ENCODE assay signal across 7 mouse cellular contexts in the genomic region with DNA sequence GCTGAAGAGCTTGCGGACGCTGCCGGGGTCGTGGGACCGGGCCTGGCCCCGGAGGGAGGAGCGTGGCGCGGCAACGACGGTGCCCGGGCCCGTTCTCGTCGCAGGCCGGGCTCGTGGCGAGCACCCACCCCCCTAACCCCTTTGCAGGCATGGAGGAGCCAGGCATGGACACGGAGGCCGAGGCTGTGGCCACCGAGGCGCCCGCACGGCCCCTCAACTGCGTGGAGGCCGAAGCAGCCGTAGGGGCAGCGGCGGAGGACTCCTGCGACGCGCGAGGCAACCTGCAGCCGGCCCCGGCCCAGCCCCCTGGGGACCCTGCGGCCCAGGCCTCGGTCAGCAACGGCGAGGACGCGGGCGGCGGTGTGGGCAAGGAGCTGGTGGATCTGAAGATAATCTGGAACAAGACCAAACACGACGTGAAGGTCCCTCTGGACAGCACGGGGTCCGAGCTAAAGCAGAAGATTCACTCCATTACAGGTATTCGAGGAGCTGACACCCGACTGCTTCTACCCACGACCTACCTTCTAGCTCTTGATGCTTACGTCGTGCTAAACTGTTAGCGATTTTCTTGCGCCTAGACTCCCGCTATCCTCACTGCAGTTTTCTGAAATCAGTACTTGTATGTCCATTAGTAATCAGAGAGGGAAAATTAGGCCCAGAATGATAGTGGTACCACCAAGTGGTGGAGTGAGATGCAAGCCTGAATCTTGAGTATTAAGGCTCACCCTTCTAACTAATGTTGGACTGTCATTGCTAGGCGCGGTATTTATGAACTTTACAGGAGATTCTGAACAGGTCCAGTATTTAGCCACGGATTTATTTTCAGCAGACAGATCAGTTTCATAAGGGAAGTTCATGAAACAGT. TPM values are rescaled to one million over a fixed set of nuclear protein-coding genes. Genes with fewer than 3 reads are reported as not detected.
DNase-seq lines count a peak whose midpoint lies in the region; ATAC-seq and TF ChIP-seq lines count a peak whose summit lies in the region.

No protein-coding gene starts in this region.

- H3K36me3 ChIP-seq in ES-E14 (ENCODE audit: control insufficient read depth, insufficient read depth, low read length, poor library complexity, severe bottlenecking) = peaks cover 20% of the 10 kb centered on the region
- H3K36me3 ChIP-seq in hindbrain, embryonic 10.5 days = peaks cover 46% of the 10 kb centered on the region
- peaks cover 45% of the 10 kb centered on the region for H3K36me3 ChIP-seq in liver, embryonic 12.5 days
- peaks cover 6% of the 10 kb centered on the region; the same call in 1 of the 2 replicates for H3K36me3 ChIP-seq in splenic B cell, adult 2 months (ENCODE audit: control insufficient read depth, insufficient read depth, low read length, poor library complexity, severe bottlenecking)

- peak; percentile 22 for DNase-seq in layer of hippocampus, adult 11-12 months (ENCODE audit: low spot score)
- DNase-seq in layer of hippocampus, adult 9-10 months (ENCODE audit: low spot score) = no peak
- no peak for DNase-seq in ES-E14 (ENCODE audit: low read depth, low spot score)
- DNase-seq in hindbrain, embryonic 10.5 days (ENCODE audit: low spot score) = no peak
- peak; percentile 38 for DNase-seq in splenic B cell, adult 2 months (ENCODE audit: low read depth, low spot score)

- peak; percentile 7 for ATAC-seq in liver, embryonic 12.5 days

- H3K9me3 ChIP-seq in ES-E14 (ENCODE audit: control insufficient read depth, insufficient read depth, low read depth, low read length) = no peaks in the 10 kb centered on the region
- no peaks in the 10 kb centered on the region for H3K9me3 ChIP-seq in hindbrain, embryonic 10.5 days
- no peaks in the 10 kb centered on the region for H3K9me3 ChIP-seq in liver, embryonic 12.5 days (replicated peaks)

- H3K4me3 ChIP-seq in ES-E14 (ENCODE audit: insufficient read depth in 1 of 2, low read depth in 1 of 2, low read length in 2 of 2, poor library complexity in 1 of 2, severe bottlenecking in 1 of 2) = peak overlapping the region; percentile 82 to 94
- peak overlapping the region; percentile 90 for H3K4me3 ChIP-seq in brown adipose tissue, adult 24 weeks (ENCODE audit: insufficient read depth, low read depth, low read length)
- H3K4me3 ChIP-seq in hindbrain, embryonic 10.5 days = peak overlapping the region; percentile 100
- peak overlapping the region; percentile 95 for H3K4me3 ChIP-seq in liver, embryonic 12.5 days

- H3K27me3 ChIP-seq in hindbrain, embryonic 10.5 days (ENCODE audit: insufficient read depth, poor library complexity, severe bottlenecking) = no peaks in the 10 kb centered on the region
- H3K27me3 ChIP-seq in liver, embryonic 12.5 days (replicated peaks) = no peaks in the 10 kb centered on the region
- no peaks in the 10 kb centered on the region for H3K27me3 ChIP-seq in splenic B cell, adult 2 months (ENCODE audit: control insufficient read depth, insufficient read depth, low read length, poor library complexity, severe bottlenecking)

- 1% methylated on average over 58 of the region's 58 CpGs for WGBS in hindbrain, embryonic 10.5 days
- 3% methylated on average over 56 of the region's 58 CpGs for WGBS in liver, embryonic 12.5 days (ENCODE audit: insufficient replicate concordance)

- H3K4me2 ChIP-seq in liver, embryonic 12.5 days = peak overlapping the region; percentile 86

- peaks cover 6 to 7% of the 10 kb centered on the region in 2 experiments; a peak in 2 of 4 replicates for H3K4me1 ChIP-seq in ES-E14 (ENCODE audit: control insufficient read depth in 2 of 2, insufficient read depth in 2 of 2, low read length in 2 of 2, poor library complexity in 1 of 2)
- H3K4me1 ChIP-seq in brown adipose tissue, adult 24 weeks (ENCODE audit: control insufficient read depth, insufficient read depth, insufficient read length, low read length) = peaks cover 4% of the 10 kb centered on the region; the same call in 1 of the 2 replicates
- H3K4me1 ChIP-seq in hindbrain, embryonic 10.5 days (replicated peaks) = peaks cover 35% of the 10 kb centered on the region
- peaks cover 38% of the 10 kb centered on the region for H3K4me1 ChIP-seq in liver, embryonic 12.5 days

- H3K9ac ChIP-seq in ES-E14 (ENCODE audit: insufficient read depth, low read depth, low read length, poor library complexity, severe bottlenecking) = peak overlapping the region; percentile 92
- H3K9ac ChIP-seq in liver, embryonic 12.5 days = peak overlapping the region; percentile 93

- in situ Hi-C loops in ES-E14 (cut with MboI; ENCODE audit: low sequenced_read_pairs in 2 of 2, unreplicated experiment in 2 of 2) = no loop called here

- peak overlapping the region; percentile 76 for H3K27ac ChIP-seq in ES-E14 (ENCODE audit: insufficient read depth, low read depth, low read length, poor library complexity, severe bottlenecking)
- H3K27ac ChIP-seq in brown adipose tissue, adult 24 weeks (replicated peaks; ENCODE audit: low read depth, low read length) = peak overlapping the region; percentile 94; the same call in 1 of the 2 replicates
- H3K27ac ChIP-seq in hindbrain, embryonic 10.5 days = peak overlapping the region; percentile 98
- H3K27ac ChIP-seq in liver, embryonic 12.5 days = peak overlapping the region; percentile 83

TF ChIP-seq in ES-E14, 5 proteins besides CTCF, POLR2A, EP300 and RAD21:
- TF ChIP-seq ZC3H11A (IDR thresholded peaks at IDR 0.05; ENCODE audit: borderline replicate concordance, low read depth, low read length) = no peak
- TF ChIP-seq ZNF384 (IDR thresholded peaks at IDR 0.05; ENCODE audit: low read depth, low read length) = no peak
- TF ChIP-seq MAFK (IDR thresholded peaks at IDR 0.05; ENCODE audit: insufficient read depth, low read depth, low read length) = no peak
- no peak for TF ChIP-seq CHD2 (IDR thresholded peaks at IDR 0.05; ENCODE audit: low read depth, low read length)
- no peak for TF ChIP-seq HCFC1 (IDR thresholded peaks at IDR 0.05; ENCODE audit: borderline replicate concordance, insufficient read depth, low read length)
TF ChIP-seq in ES-E14: peak in this region for 0.

RNA-seq across cellular contexts. Expression of a gene that starts 0.7 kb away (rescaled TPM):
- total RNA-seq in ES-E14 (2012; rRNA removed) = 18.6 and 20.5 TPM in 2 replicates
- polyA plus RNA-seq in brown adipose tissue, adult 24 weeks (2012; ENCODE audit: insufficient read depth, insufficient read length, missing spikeins) = 4.8 and 7.9 TPM in 2 replicates
- 16.4 and 18.3 TPM in 2 replicates for polyA plus RNA-seq in hindbrain, embryonic 10.5 days (2016; fragmentation: Nextera tagmentation; extraction: Ambion mirVana)
- polyA plus RNA-seq in liver, embryonic 12.5 days (2016; fragmentation: Nextera tagmentation; extraction: Ambion mirVana) = 10.3 and 10.8 TPM in 2 replicates

RNA-seq across cellular contexts. Expression of a gene that starts 0.8 kb away (rescaled TPM):
- 56.1 and 70.7 TPM in 2 replicates for total RNA-seq in ES-E14 (2012; rRNA removed)
- polyA plus RNA-seq in brown adipose tissue, adult 24 weeks (2012; ENCODE audit: insufficient read depth, insufficient read length, missing spikeins) = 9.3 and 15.5 TPM in 2 replicates
- 64.3 and 70.0 TPM in 2 replicates for polyA plus RNA-seq in hindbrain, embryonic 10.5 days (2016; fragmentation: Nextera tagmentation; extraction: Ambion mirVana)
- 38.3 and 41.1 TPM in 2 replicates for polyA plus RNA-seq in liver, embryonic 12.5 days (2016; fragmentation: Nextera tagmentation; extraction: Ambion mirVana)

RNA-seq across cellular contexts. Expression of a gene that starts 33.9 kb away (rescaled TPM):
- total RNA-seq in ES-E14 (2012; rRNA removed) = 113 and 151 TPM in 2 replicates
- 1,818 and 1,889 TPM in 2 replicates for polyA plus RNA-seq in brown adipose tissue, adult 24 weeks (2012; ENCODE audit: insufficient read depth, insufficient read length, missing spikeins)
- polyA plus RNA-seq in hindbrain, embryonic 10.5 days (2016; fragmentation: Nextera tagmentation; extraction: Ambion mirVana) = 765 and 766 TPM in 2 replicates
- 562 and 614 TPM in 2 replicates for polyA plus RNA-seq in liver, embryonic 12.5 days (2016; fragmentation: Nextera tagmentation; extraction: Ambion mirVana)

RNA-seq across cellular contexts. Expression of a gene that starts 46.7 kb away (rescaled TPM):
- 68.5 and 71.9 TPM in 2 replicates for total RNA-seq in ES-E14 (2012; rRNA removed)
- 29.1 and 44.8 TPM in 2 replicates for polyA plus RNA-seq in brown adipose tissue, adult 24 weeks (2012; ENCODE audit: insufficient read depth, insufficient read length, missing spikeins)
- polyA plus RNA-seq in hindbrain, embryonic 10.5 days (2016; fragmentation: Nextera tagmentation; extraction: Ambion mirVana) = 79.8 and 98.4 TPM in 2 replicates
- polyA plus RNA-seq in liver, embryonic 12.5 days (2016; fragmentation: Nextera tagmentation; extraction: Ambion mirVana) = 65.3 and 68.4 TPM in 2 replicates

Comparison
In these comparisons a context has a peak if more than half of its experiments do, and no peak if none do; other contexts are left out.
1. DNase-seq: peak in layer of hippocampus, adult 11-12 months (single experiment) and splenic B cell, adult 2 months (single experiment); none in layer of hippocampus, adult 9-10 months (single experiment), ES-E14 (single experiment) and hindbrain, embryonic 10.5 days (single experiment).
2. Peak in every context shown above with its lines, with median percentiles within 50 percentile points of each other: H3K27ac ChIP-seq and H3K4me3 ChIP-seq.